Comparison of ENCODE assay signal across 9 mouse cellular contexts in genomic region chr11:43626927-43627645, GRCm38 (mm10). TPM values are rescaled to one million over a fixed set of nuclear protein-coding genes. Genes with fewer than 3 reads are reported as not detected.
DNase-seq lines count a peak whose midpoint lies in the region; ATAC-seq and TF ChIP-seq lines count a peak whose summit lies in the region.
"Had no signal": no experiment of that assay in that cellular context is flagged by ENCODE, and none has a peak within 500 bp of the region (broad histone marks: within the 10 kb centered on the region; RNA-seq: fewer than 3 reads in every experiment).

No protein-coding gene starts in this region.

- no peaks in the 10 kb centered on the region for H3K27me3 ChIP-seq in lung, postnatal 0 days (replicated peaks; ENCODE audit: insufficient read depth, low read length)
- no peaks in the 10 kb centered on the region for H3K27me3 ChIP-seq in limb, embryonic 13.5 days

- no peak overlapping the region for H3K4me3 ChIP-seq in lung, postnatal 0 days (ENCODE audit: low read depth, low read length)
- H3K4me3 ChIP-seq in limb, embryonic 13.5 days = peak overlapping the region; percentile 29

- H3K4me1 ChIP-seq in lung, postnatal 0 days (ENCODE audit: insufficient read depth, low read depth, low read length) = peaks cover 6% of the 10 kb centered on the region; the same call in 1 of the 2 replicates
- peaks cover 17% of the 10 kb centered on the region for H3K4me1 ChIP-seq in limb, embryonic 13.5 days

- TF ChIP-seq CTCF in lung, postnatal 0 days (IDR thresholded peaks at IDR 0.05) = no peak

- no peaks in the 10 kb centered on the region for H3K36me3 ChIP-seq in lung, postnatal 0 days (ENCODE audit: insufficient read depth, low read length)
- no peaks in the 10 kb centered on the region for H3K36me3 ChIP-seq in limb, embryonic 13.5 days

- peak; percentile 26 for DNase-seq in adrenal gland, adult 2 months
- no peak for DNase-seq in adrenal gland, postnatal 25 days
- no peak for DNase-seq in lung, postnatal 0 days (ENCODE audit: low spot score)
- no peak for DNase-seq in lung, postnatal 4 days
- peak; percentile 78 for DNase-seq in telencephalon, adult 2 months (ENCODE audit: low read depth, low spot score)
- no peak for DNase-seq in gastrocnemius, adult 18-20 months (ENCODE audit: low spot score)
- DNase-seq in layer of hippocampus, postnatal 14 days (ENCODE audit: low spot score in 2 of 2) = no peak

- peak overlapping the region; percentile 29 for H3K4me2 ChIP-seq in lung, postnatal 0 days (replicated peaks; ENCODE audit: low read depth, low read length)
- H3K4me2 ChIP-seq in limb, embryonic 13.5 days (replicated peaks) = peak overlapping the region; percentile 61

- TF ChIP-seq EP300 in lung, postnatal 0 days (IDR thresholded peaks at IDR 0.05) = no peak

- H3K27ac ChIP-seq in lung, postnatal 0 days (ENCODE audit: low read length) = no peak overlapping the region; the same call in 1 of the 2 replicates
- H3K27ac ChIP-seq in limb, embryonic 13.5 days = 0 out of 2 replicates have a peak overlapping the region, but pooled peaks have one; percentile 10

- no peak overlapping the region for H3K9ac ChIP-seq in lung, postnatal 0 days (replicated peaks; ENCODE audit: low read depth)
- peak overlapping the region; percentile 48; the same call in 1 of the 2 replicates for H3K9ac ChIP-seq in limb, embryonic 13.5 days

- peak; percentile 19; the same call in 1 of the 2 replicates for ATAC-seq in lung, postnatal 0 days
- ATAC-seq in limb, embryonic 13.5 days (ENCODE audit: low FRiP score, low read depth) = no peak

- 38% methylated on average over 18 of the region's 18 CpGs for WGBS in lung, postnatal 0 days
- 35% methylated on average over 18 of the region's 18 CpGs for WGBS in limb, embryonic 13.5 days

- H3K9me3 ChIP-seq in lung, postnatal 0 days (ENCODE audit: low read length) = no peaks in the 10 kb centered on the region
- no peaks in the 10 kb centered on the region for H3K9me3 ChIP-seq in limb, embryonic 13.5 days

RNA-seq across cellular contexts. Expression of gene Fabp6, which starts 25.7 kb away (rescaled TPM):
- not detected for total RNA-seq in adrenal gland, adult 2 months (2021)
- polyA plus RNA-seq in adrenal gland, adult 2 months (2012; rRNA removed) = not detected in 2 replicates
- not detected in 2 replicates for total RNA-seq in adrenal gland, postnatal 25 days (2021)
- 0.47 TPM in 1 of 2 replicates, not detected in the other for polyA plus RNA-seq in lung, postnatal 0 days (2015; fragmentation: Nextera tagmentation; extraction: Ambion mirVana)
- not detected in 2 replicates for polyA plus RNA-seq in limb, embryonic 13.5 days (2015; fragmentation: Nextera tagmentation; extraction: Ambion mirVana)
- not detected for total RNA-seq in gastrocnemius, adult 18-20 months (2021)
- not detected for total RNA-seq in layer of hippocampus, postnatal 14 days (2021)
- total RNA-seq: left cerebral cortex, adult 8-10 months had no signal

RNA-seq across cellular contexts. Expression of gene 4933415A04Rik, which starts 40.2 kb away (rescaled TPM):
- total RNA-seq in adrenal gland, adult 2 months (2021) = under 1 TPM; 0.32 to 0.45 TPM
- 0.08 and 0.23 TPM in 2 replicates for polyA plus RNA-seq in adrenal gland, adult 2 months (2012; rRNA removed)
- total RNA-seq in adrenal gland, postnatal 25 days (2021) = 1.0 and 1.1 TPM in 2 replicates
- 2.9 and 3.9 TPM in 2 replicates for polyA plus RNA-seq in lung, postnatal 0 days (2015; fragmentation: Nextera tagmentation; extraction: Ambion mirVana)
- 4.7 and 5.2 TPM in 2 replicates for polyA plus RNA-seq in limb, embryonic 13.5 days (2015; fragmentation: Nextera tagmentation; extraction: Ambion mirVana)
- total RNA-seq in gastrocnemius, adult 18-20 months (2021) = under 1 TPM in 1 of 2 experiments, not detected in 1; 0.12 TPM
- total RNA-seq in layer of hippocampus, postnatal 14 days (2021) = 1 to 10 TPM; 2.1 to 2.5 TPM

RNA-seq across cellular contexts. Expression of gene Pwwp2a, which starts 54.7 kb away (rescaled TPM):
- 10 to 100 TPM; 29.4 to 30.9 TPM for total RNA-seq in adrenal gland, adult 2 months (2021)
- 7.8 and 12.8 TPM in 2 replicates for polyA plus RNA-seq in adrenal gland, adult 2 months (2012; rRNA removed)
- total RNA-seq in adrenal gland, postnatal 25 days (2021) = 37.7 and 43.2 TPM in 2 replicates
- polyA plus RNA-seq in lung, postnatal 0 days (2015; fragmentation: Nextera tagmentation; extraction: Ambion mirVana) = 14.2 and 17.0 TPM in 2 replicates
- 27.7 and 28.8 TPM in 2 replicates for polyA plus RNA-seq in limb, embryonic 13.5 days (2015; fragmentation: Nextera tagmentation; extraction: Ambion mirVana)
- total RNA-seq in gastrocnemius, adult 18-20 months (2021) = 10 to 100 TPM; 12.6 to 14.1 TPM
- 10 to 100 TPM; 69.6 to 73.3 TPM for total RNA-seq in layer of hippocampus, postnatal 14 days (2021)

Comparison
In these comparisons a context has a peak if more than half of its experiments do, and no peak if none do; other contexts are left out.
1. DNase-seq: peak in adrenal gland, adult 2 months (single experiment) and telencephalon, adult 2 months (single experiment); none in adrenal gland, postnatal 25 days (single experiment), lung, postnatal 0 days (single experiment), lung, postnatal 4 days (0 of 2), gastrocnemius, adult 18-20 months (single experiment) and layer of hippocampus, postnatal 14 days (0 of 2).